In the genomic region with DNA sequence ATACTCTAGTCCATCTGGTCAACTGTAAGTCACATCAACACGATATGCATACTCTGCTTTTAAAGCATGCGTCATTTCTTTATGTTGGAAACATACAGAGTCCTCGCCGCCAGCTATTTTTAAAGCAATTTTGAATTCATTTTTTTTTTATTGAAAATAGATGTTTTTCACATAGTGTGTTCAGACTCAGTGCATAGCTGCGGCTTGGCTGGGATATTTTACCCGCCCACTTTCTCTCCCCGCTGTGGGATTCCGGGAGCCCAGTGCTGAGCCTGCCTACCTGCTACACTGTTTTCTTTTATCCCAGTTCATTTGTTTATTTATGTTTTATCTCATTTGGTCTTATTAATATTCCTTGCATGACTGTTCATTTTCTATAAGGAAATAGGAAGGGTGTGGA, we compare ENCODE assay signal across 26 mouse cellular contexts.
DNase-seq lines count a peak whose midpoint lies in the region; ATAC-seq and TF ChIP-seq lines count a peak whose summit lies in the region.
"Had no signal": no experiment of that assay in that cellular context is flagged by ENCODE, and none has a peak within 500 bp of the region (broad histone marks: within the 10 kb centered on the region; RNA-seq: fewer than 3 reads in every experiment).

No protein-coding gene starts in this region.

- H3K4me3 ChIP-seq in forebrain, postnatal 0 days (ENCODE audit: low read depth, low read length): no peak overlapping the region
- H3K4me3 ChIP-seq in forebrain, embryonic 10.5 days: no peak overlapping the region
- H3K4me3 ChIP-seq: embryonic facial prominence, embryonic 12.5 days; embryonic facial prominence, embryonic 15.5 days; erythroblast, embryonic 14.5 days; gastrocnemius, adult 2 months; hindbrain, embryonic 10.5 days; hindbrain, embryonic 13.5 days had no signal

- H3K27me3 ChIP-seq in forebrain, postnatal 0 days (ENCODE audit: insufficient read depth, low read length): no peaks in the 10 kb centered on the region
- H3K27me3 ChIP-seq in forebrain, embryonic 10.5 days (ENCODE audit: poor library complexity, severe bottlenecking): no peaks in the 10 kb centered on the region
- H3K27me3 ChIP-seq: embryonic facial prominence, embryonic 12.5 days; embryonic facial prominence, embryonic 15.5 days; hindbrain, embryonic 13.5 days; Patski had no signal

- no peak overlapping the region for H3K4me2 ChIP-seq in forebrain, postnatal 0 days (ENCODE audit: low read depth)
- H3K4me2 ChIP-seq: embryonic facial prominence, embryonic 12.5 days; embryonic facial prominence, embryonic 15.5 days; heart, embryonic 11.5 days; hindbrain, embryonic 13.5 days had no signal

- H3K9me3 ChIP-seq in forebrain, postnatal 0 days (ENCODE audit: low read length): no peaks in the 10 kb centered on the region
- no peaks in the 10 kb centered on the region for H3K9me3 ChIP-seq in forebrain, embryonic 10.5 days
- H3K9me3 ChIP-seq: embryonic facial prominence, embryonic 12.5 days; embryonic facial prominence, embryonic 15.5 days; hindbrain, embryonic 10.5 days; hindbrain, embryonic 13.5 days had no signal

- TF ChIP-seq CTCF in forebrain, postnatal 0 days (IDR thresholded peaks at IDR 0.05; ENCODE audit: low read depth): no peak

- WGBS in forebrain, postnatal 0 days: 84% methylated on average over 8 of the region's 8 CpGs
- WGBS in forebrain, embryonic 10.5 days: 91% methylated on average over 8 of the region's 8 CpGs

- no peaks in the 10 kb centered on the region for H3K36me3 ChIP-seq in forebrain, postnatal 0 days (ENCODE audit: insufficient read depth)
- peaks cover 6% of the 10 kb centered on the region for H3K36me3 ChIP-seq in forebrain, embryonic 10.5 days (replicated peaks)
- H3K36me3 ChIP-seq: embryonic facial prominence, embryonic 12.5 days; embryonic facial prominence, embryonic 15.5 days had no signal

- ATAC-seq in forebrain, postnatal 0 days: peak; percentile 42; the same call in 1 of the 2 replicates
- ATAC-seq: forebrain, embryonic 14.5 days; hindbrain, embryonic 16.5 days; Patski had no signal

- no peak overlapping the region for H3K9ac ChIP-seq in forebrain, postnatal 0 days
- H3K9ac ChIP-seq: embryonic facial prominence, embryonic 12.5 days; embryonic facial prominence, embryonic 15.5 days; hindbrain, embryonic 13.5 days had no signal

- H3K4me1 ChIP-seq in forebrain, postnatal 0 days (ENCODE audit: insufficient read depth): no peaks in the 10 kb centered on the region
- H3K4me1 ChIP-seq in forebrain, embryonic 10.5 days: no peaks in the 10 kb centered on the region
- H3K4me1 ChIP-seq: embryonic facial prominence, embryonic 12.5 days; embryonic facial prominence, embryonic 15.5 days; hindbrain, embryonic 10.5 days; hindbrain, embryonic 13.5 days had no signal

- DNase-seq in forebrain, postnatal 0 days: no peak
- DNase-seq in forebrain, embryonic 10.5 days (ENCODE audit: extremely low spot score, low spot score): no peak
- peak; percentile 37 to 52 for DNase-seq in left cerebral cortex, postnatal 14 days (ENCODE audit: low spot score in 2 of 2)
- DNase-seq in left cerebral cortex, adult 11 months (ENCODE audit: low spot score): no peak
- DNase-seq in right cerebral cortex, postnatal 25 days: peak; percentile 64
- DNase-seq in right cerebral cortex, postnatal 36 days (ENCODE audit: low spot score in 2 of 2): no peak
- DNase-seq in telencephalon, adult 2 months (ENCODE audit: low read depth, low spot score): peak; percentile 34
- DNase-seq in layer of hippocampus, adult 8-10 months (ENCODE audit: low spot score in 2 of 2): no peak
- DNase-seq: adrenal gland, postnatal 10 days; adrenal gland, postnatal 36 days; cerebellum, adult 11 months; cerebellum, adult 2 months; cerebellum, adult 9-11 months; cerebellum, postnatal 25 days; gastrocnemius, adult 2 months; gastrocnemius, postnatal 14 days; heart, adult 11 months had no signal

- intact Hi-C loops in left cerebral cortex, postnatal 14 days (cut with DNase I): no loop called here

- no peak overlapping the region for H3K27ac ChIP-seq in forebrain, postnatal 0 days (ENCODE audit: low read depth, low read length)
- no peak overlapping the region for H3K27ac ChIP-seq in forebrain, embryonic 10.5 days
- H3K27ac ChIP-seq: embryonic facial prominence, embryonic 12.5 days; embryonic facial prominence, embryonic 15.5 days; gastrocnemius, adult 2 months; hindbrain, embryonic 10.5 days; hindbrain, embryonic 13.5 days had no signal

Comparison
In these comparisons a context has a peak if more than half of its experiments do, and no peak if none do; other contexts are left out.
1. DNase-seq: peak in left cerebral cortex, postnatal 14 days (2 of 2), right cerebral cortex, postnatal 25 days (single experiment) and telencephalon, adult 2 months (single experiment); none in forebrain, postnatal 0 days (single experiment), forebrain, embryonic 10.5 days (single experiment), left cerebral cortex, adult 11 months (single experiment), right cerebral cortex, postnatal 36 days (0 of 2) and layer of hippocampus, adult 8-10 months (0 of 2).